Mouse (Mus musculus): ENCODE measurements around the gene E130208F15Rik.

E130208F15Rik gene

GRCm38 (mm10) chr7:30335688-30336087, 14.1 kb downstream of the E130208F15Rik start:
- no peak for DNase-seq (ENCODE audit: low spot score)

GRCm38 (mm10) chr7:30336384-30336783, 14.8 kb downstream of the E130208F15Rik start:
- peak; percentile 95 for DNase-seq (ENCODE audit: low spot score)

DNA sequence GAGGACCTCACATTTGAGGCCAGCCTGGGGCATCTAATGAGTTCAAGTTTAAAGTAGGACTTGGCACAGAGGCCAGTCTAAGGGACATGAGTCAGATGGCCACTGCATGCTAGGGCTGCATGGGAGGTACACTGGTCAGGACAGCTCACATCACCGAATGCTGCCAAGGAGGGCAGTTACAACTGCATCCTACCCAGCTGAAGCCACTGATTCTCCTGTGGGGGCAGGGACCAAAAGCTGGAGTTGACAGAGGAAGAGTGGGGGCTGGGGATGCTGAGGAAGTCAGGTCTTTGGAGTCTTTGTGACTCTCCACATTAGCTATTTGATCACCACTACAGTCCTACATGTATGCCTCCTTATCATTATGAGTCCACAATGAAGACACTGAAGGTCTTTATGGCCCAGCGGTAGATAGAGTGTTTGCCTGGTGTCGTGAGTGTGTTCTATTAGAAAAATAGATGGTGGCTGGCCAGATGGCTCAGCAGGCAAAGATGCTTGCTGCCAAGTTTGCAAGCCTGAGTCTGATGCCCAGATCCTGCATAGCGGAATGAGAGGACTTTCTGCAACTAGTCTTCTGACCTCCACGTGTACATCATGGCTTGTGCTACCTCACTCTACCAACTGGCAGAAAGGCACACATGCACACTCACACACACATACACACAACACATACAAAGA, 18.0 kb downstream of the E130208F15Rik start:
- DNase-seq (ENCODE audit: low spot score) = no peak

DNA sequence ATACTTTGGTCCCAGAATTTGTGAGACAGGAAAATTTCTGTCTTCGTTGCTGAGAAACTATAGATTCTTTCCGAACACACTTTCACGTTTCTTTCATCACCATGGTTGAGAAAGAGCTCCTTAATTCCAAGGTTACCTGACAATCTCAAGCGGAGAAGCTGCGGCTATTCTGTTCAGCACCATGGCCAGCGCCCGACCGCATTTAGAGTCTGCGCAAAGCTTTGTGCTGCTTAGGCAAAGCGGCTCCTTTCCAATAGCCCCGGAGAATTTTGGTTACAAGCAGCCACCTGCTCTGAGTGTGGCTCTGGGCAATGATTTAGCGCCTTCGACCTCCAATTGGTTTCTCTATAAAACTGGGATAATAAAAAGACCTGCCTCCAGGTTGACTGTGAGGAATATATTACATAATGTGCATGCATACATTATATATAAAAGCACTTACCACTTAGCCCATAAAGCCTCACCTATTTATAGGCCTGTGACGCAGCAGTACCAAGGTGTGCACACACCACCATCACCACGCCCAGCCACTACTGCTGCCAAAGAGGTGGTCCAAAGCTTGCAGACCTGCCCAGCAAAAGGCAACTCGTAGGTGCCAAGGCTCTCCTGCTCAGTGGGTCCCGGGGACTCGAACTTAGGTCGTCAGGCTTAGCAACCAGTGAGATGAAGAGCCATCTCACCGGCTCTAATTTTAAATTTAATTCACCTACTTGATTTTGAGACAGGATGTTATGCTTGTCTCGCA, 25.3 kb downstream of the E130208F15Rik start:
- DNase-seq (ENCODE audit: low spot score) = peak; percentile 80

DNA sequence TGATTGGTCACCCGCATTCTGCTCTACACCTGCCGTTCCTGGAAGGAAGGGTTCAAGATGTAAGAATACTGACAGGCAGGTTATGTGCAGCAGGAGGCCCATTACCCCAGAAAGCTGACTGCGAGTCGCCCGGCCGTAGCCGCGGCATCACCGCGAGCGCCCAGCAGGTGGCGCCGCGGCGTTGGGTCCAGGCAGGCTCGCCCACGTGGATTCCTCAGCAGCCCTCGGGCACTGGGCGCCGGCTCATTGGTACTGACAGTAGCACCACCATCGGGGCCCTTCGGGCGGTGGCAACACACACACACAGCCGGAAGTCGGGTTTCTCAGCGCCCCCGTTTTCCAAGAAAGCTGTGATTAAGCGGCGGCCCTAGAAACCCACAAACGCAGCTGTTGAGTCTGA, 26.3 kb downstream of the E130208F15Rik start:
- DNase-seq (ENCODE audit: low spot score) = peak; percentile 89

GRCm38 (mm10) chr7:30353279-30353822, 31.8 kb downstream of the E130208F15Rik start:
- peak; percentile 93 for DNase-seq (ENCODE audit: low spot score)

DNA sequence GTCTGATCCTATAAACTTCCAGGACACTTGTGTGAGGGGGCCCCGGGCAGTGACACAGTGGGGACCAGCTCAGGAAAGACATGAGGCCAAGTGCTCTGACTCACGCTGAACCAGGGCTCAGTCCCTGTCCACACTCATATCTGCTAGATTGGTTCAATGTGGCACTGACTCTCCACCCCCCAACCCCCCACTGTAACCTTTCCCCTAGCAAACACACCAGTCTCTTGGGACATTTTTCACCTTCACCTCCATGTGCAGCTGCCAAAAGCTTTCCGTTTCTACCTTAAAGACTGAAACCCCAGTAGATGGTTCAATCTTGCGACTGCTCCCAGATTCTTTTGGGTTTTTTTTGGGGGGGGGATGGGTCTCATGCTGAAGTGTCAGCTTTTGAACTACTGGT, 32.5 kb downstream of the E130208F15Rik start:
- DNase-seq (ENCODE audit: low spot score) = no peak

- DNase-seq (ENCODE audit: low spot score) = no peak
Measured at GRCm38 (mm10) chr7:30358378-30359186, 37.0 kb downstream of the E130208F15Rik start.

DNA sequence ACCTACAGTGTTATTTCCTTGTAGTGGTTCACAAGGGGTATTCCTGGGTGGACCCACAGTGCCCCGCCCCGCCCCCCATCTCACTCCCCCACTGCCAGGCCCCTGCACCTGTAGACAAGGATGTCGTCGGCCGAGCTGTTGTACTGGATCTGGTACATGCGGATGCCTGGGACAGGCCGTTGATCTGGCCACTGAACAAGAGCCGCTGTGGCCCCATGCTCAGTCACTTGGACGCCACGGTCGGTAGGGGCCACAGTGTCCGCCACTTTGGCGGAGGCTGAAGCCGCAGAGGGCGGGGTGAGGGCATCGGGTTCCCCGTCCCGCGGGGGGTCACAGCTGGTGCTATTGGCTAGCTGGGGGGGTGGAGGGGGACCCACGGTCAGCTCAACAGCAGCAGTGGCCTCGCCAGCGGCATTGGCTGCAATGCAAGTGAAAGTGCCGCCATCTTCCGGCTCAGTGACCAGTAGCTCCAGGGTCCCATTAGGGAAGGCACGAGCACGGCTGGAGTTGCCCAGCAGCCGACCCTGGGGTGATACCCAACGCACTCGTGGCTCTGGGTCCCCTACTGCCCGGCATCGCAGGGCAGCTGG, 37.8 kb downstream of the E130208F15Rik start:
- DNase-seq (ENCODE audit: low spot score) = no peak

DNA sequence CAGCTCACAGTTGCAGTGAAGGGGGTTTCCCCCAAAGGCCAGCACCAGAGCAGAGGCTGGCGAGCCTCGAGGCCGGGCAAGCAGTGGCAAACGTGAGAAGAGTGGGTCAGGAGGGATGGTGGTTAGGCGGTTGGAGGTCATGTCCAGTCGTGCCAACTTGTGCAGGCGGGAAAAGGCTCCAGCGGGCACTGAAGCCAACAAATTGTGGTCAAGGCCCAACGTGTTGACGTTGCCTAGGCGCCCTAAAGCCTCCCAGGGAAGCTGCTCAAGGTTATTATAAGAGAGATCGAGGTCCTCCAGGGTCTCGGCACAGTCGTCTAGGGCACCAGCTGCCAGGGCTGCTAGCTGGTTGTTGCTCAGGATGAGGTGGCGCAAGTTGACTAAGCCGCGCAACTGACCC, 38.5 kb downstream of the E130208F15Rik start:
- DNase-seq (ENCODE audit: low spot score) = no peak

GRCm38 (mm10) chr7:30362652-30363343, 41.3 kb downstream of the E130208F15Rik start, which contains the start of gene Lrfn3:
TSS of gene Lrfn3 (minus strand) at chr7:30362772.
- DNase-seq (ENCODE audit: low spot score) = peak; percentile 85

DNA sequence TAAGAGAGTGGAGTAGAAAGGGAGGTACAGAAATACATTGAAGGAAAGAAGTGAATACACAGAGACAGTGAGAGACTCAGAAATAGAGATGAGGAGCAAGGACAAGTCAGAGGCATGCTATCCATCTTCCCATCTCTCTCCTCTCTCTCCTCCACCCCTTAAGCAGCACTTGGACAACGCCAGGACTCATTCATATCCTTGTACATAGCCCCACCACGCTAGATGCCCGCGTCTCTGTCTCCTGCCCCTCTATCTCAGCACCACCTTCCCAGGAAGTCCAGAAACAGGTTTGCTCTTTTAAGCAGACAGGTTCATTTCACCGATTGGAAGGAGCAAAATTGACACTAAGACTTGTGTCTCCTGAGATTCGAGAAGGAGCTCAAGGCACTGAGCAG, 41.8 kb downstream of the E130208F15Rik start:
- no peak for DNase-seq (ENCODE audit: low spot score)

- DNase-seq (ENCODE audit: low spot score) = no peak
Measured at GRCm38 (mm10) chr7:30367466-30367865, 45.9 kb downstream of the E130208F15Rik start.
